Mouse (Mus musculus) heart, postnatal 10 days (tissue): ENCODE data around the gene Steap1. TPM values are rescaled to one million over a fixed set of nuclear protein-coding genes. Genes with fewer than 3 reads are reported as not detected.

Source experiments
- DNase-seq, 2 experiments: peaks; one replicate each; pipeline ENCODE4 v3.0.0; 2021
- intact Hi-C: fragments of 180-260 bp; cut with DNase I; formaldehyde crosslinking; loops from one replicate; pipeline ENCODE4 v1.15.1; 2025
- total RNA-seq, 2 experiments: library from RNA; stranded (reverse); gene quantifications; 2 replicates each; pipeline ENCODE4 v1.2.3; 2021

The Steap1 gene
- total RNA-seq = under 1 TPM in 1 of 2 experiments, not detected in 1; 0.36 TPM

- intact Hi-C loops = loop anchor here (1.0 to 5.0 kb wide), 3 partner anchors 57 to 255 kb away; partner anchors contain the start of gene Steap2
- peak; percentile 89 to 94 for DNase-seq
Observed at GRCm38 (mm10) chr5:5748866-5749682, at the start of gene Steap1. Steap1 (minus strand) TSS chr5:5749326.

- intact Hi-C loops = no loop called here
- no peak for DNase-seq
Observed at GRCm38 (mm10) chr5:5787106-5787505, 38.0 kb upstream of the Steap1 start.

GRCm38 (mm10) chr5:5756392-5757019 lies 7.4 kb upstream of the Steap1 start:
- intact Hi-C loops = loop anchor here (10.0 kb wide), 1 partner anchor 792 kb away; no protein-coding TSS in a partner anchor
- DNase-seq = no peak

GRCm38 (mm10) chr5:5755039-5755438 lies 5.9 kb upstream of the Steap1 start:
- intact Hi-C loops = loop anchor here (10.0 kb wide), 1 partner anchor 790 kb away; no protein-coding TSS in a partner anchor
- DNase-seq = peak; percentile 46 to 75

- intact Hi-C loops = loop anchor here (1.0 to 10.0 kb wide), 4 partner anchors 57 to 785 kb away; partner anchors contain the start of gene Steap2
- DNase-seq = peak; percentile 32 to 45
Observed at GRCm38 (mm10) chr5:5749772-5750222, 671 bp upstream of the Steap1 start.

- no peak for DNase-seq
- intact Hi-C loops = no loop called here
Observed at GRCm38 (mm10) chr5:5734445-5734844, 14.7 kb downstream of the Steap1 start.

- DNase-seq = no peak
- intact Hi-C loops = no loop called here
Observed at GRCm38 (mm10) chr5:5732858-5733257, 16.3 kb downstream of the Steap1 start.

GRCm38 (mm10) chr5:5732208-5732607 lies 16.9 kb downstream of the Steap1 start:
- DNase-seq = no peak
- intact Hi-C loops = no loop called here

- DNase-seq = no peak
- intact Hi-C loops = no loop called here
Observed at GRCm38 (mm10) chr5:5729904-5730303, 19.2 kb downstream of the Steap1 start.

GRCm38 (mm10) chr5:5722217-5722616 lies 26.9 kb downstream of the Steap1 start:
- intact Hi-C loops = no loop called here
- no peak for DNase-seq

- intact Hi-C loops = no loop called here
- DNase-seq = no peak
Observed at GRCm38 (mm10) chr5:5711032-5711431, 38.1 kb downstream of the Steap1 start.

GRCm38 (mm10) chr5:5707341-5708278 lies 41.5 kb downstream of the Steap1 start:
- DNase-seq = no peak
- intact Hi-C loops = no loop called here

- intact Hi-C loops = no loop called here
- DNase-seq = no peak
Observed at GRCm38 (mm10) chr5:5705019-5705418, 44.1 kb downstream of the Steap1 start.

GRCm38 (mm10) chr5:5700386-5700785 lies 48.7 kb downstream of the Steap1 start:
- intact Hi-C loops = no loop called here
- DNase-seq = no peak

GRCm38 (mm10) chr5:5698830-5699229 lies 50.3 kb downstream of the Steap1 start:
- intact Hi-C loops = no loop called here
- no peak for DNase-seq

GRCm38 (mm10) chr5:5695401-5695942 lies 53.7 kb downstream of the Steap1 start:
- DNase-seq = no peak
- intact Hi-C loops = no loop called here

GRCm38 (mm10) chr5:5693956-5694653 lies 55.0 kb downstream of the Steap1 start, which contains the start of gene Steap2:
Steap2 (minus strand) TSS chr5:5694578.
- intact Hi-C loops = loop anchor here (5.0 kb wide), 1 partner anchor 53 kb away; the partner anchor contains the start of gene Steap1

GRCm38 (mm10) chr5:5693541-5693955 lies 55.6 kb downstream of the Steap1 start:
- no peak for DNase-seq
- intact Hi-C loops = loop anchor here (5.0 kb wide), 1 partner anchor 54 kb away; the partner anchor contains the start of gene Steap1

More at GRCm38 (mm10) chr5:5693956-5694653, 55.0 kb downstream of the Steap1 start, which contains the start of gene Steap2:
- DNase-seq = peak; percentile 47 to 48

- intact Hi-C loops = loop anchor here (5.0 kb wide), 1 partner anchor 55 kb away; the partner anchor contains the start of gene Steap1
Observed at GRCm38 (mm10) chr5:5692167-5692738, 56.9 kb downstream of the Steap1 start.

More at GRCm38 (mm10) chr5:5692167-5692738, 56.9 kb downstream of the Steap1 start:
- no peak for DNase-seq
